Mouse (Mus musculus): ENCODE measurements around the gene Gm1123. TPM values are rescaled to one million over a fixed set of nuclear protein-coding genes. Genes with fewer than 3 reads are reported as not detected.

Gene Gm1123
- total RNA-seq, 2 experiments from 2014 or later = not detected

- no peak for DNase-seq (ENCODE audit: low spot score in 2 of 2)
These were observed 26.2 kb downstream of the Gm1123 start for GRCm38 (mm10) chr9:99009069-99009897.

GRCm38 (mm10) chr9:99001326-99001725, 34.2 kb downstream of the Gm1123 start:
- DNase-seq (ENCODE audit: low spot score in 2 of 2) = no peak

- DNase-seq (ENCODE audit: low spot score in 2 of 2) = no peak
These were observed 35.6 kb downstream of the Gm1123 start for GRCm38 (mm10) chr9:98999881-99000339.

- no peak for DNase-seq (ENCODE audit: low spot score in 2 of 2)
These were observed 41.4 kb downstream of the Gm1123 start for GRCm38 (mm10) chr9:98994103-98994502.

GRCm38 (mm10) chr9:98987131-98987530, 48.4 kb downstream of the Gm1123 start:
- DNase-seq (ENCODE audit: low spot score in 2 of 2) = no peak

GRCm38 (mm10) chr9:98986476-98987096, 48.9 kb downstream of the Gm1123 start:
- DNase-seq (ENCODE audit: low spot score in 2 of 2) = peak in 1 of 2 experiments; percentile 25

- DNase-seq (ENCODE audit: low spot score in 2 of 2) = peak; percentile 100
These were observed 49.6 kb downstream of the Gm1123 start, which contains the start of gene Faim for GRCm38 (mm10) chr9:98985800-98986475. Gene Faim (plus strand): TSS chr9:98986373.

- DNase-seq (ENCODE audit: low spot score in 2 of 2) = peak; percentile 74 to 84
These were observed 55.8 kb downstream of the Gm1123 start for GRCm38 (mm10) chr9:98979431-98980416.

GRCm38 (mm10) chr9:98976520-98976919, 59.0 kb downstream of the Gm1123 start:
- no peak for DNase-seq (ENCODE audit: low spot score in 2 of 2)

- no peak for DNase-seq (ENCODE audit: low spot score in 2 of 2)
These were observed 59.4 kb downstream of the Gm1123 start for GRCm38 (mm10) chr9:98976081-98976480.

- no peak for DNase-seq (ENCODE audit: low spot score in 2 of 2)
These were observed 60.6 kb downstream of the Gm1123 start for GRCm38 (mm10) chr9:98974898-98975297.

- no peak for DNase-seq (ENCODE audit: low spot score in 2 of 2)
These were observed 62.0 kb downstream of the Gm1123 start for GRCm38 (mm10) chr9:98973561-98973960.

- no peak for DNase-seq (ENCODE audit: low spot score in 2 of 2)
These were observed 62.4 kb downstream of the Gm1123 start for GRCm38 (mm10) chr9:98973101-98973521.

- no peak for DNase-seq (ENCODE audit: low spot score in 2 of 2)
These were observed 70.4 kb downstream of the Gm1123 start for GRCm38 (mm10) chr9:98965084-98965483.

GRCm38 (mm10) chr9:98963661-98964060, 71.9 kb downstream of the Gm1123 start:
- DNase-seq (ENCODE audit: low spot score in 2 of 2) = no peak

GRCm38 (mm10) chr9:98962478-98963142, 72.9 kb downstream of the Gm1123 start:
- DNase-seq (ENCODE audit: low spot score in 2 of 2) = no peak

- no peak for DNase-seq (ENCODE audit: low spot score in 2 of 2)
These were observed 73.7 kb downstream of the Gm1123 start for GRCm38 (mm10) chr9:98961591-98962477.

GRCm38 (mm10) chr9:98960348-98960747, 75.2 kb downstream of the Gm1123 start:
- no peak for DNase-seq (ENCODE audit: low spot score in 2 of 2)

GRCm38 (mm10) chr9:98959851-98960250, 75.7 kb downstream of the Gm1123 start:
- no peak for DNase-seq (ENCODE audit: low spot score in 2 of 2)

Measured in gastrocnemius, postnatal 4 days (tissue).